Mouse (Mus musculus): ENCODE measurements at regions not wholly inside any gene's neighbourhood (a gene's known extent, or its start where the extent isn't known, plus 50 kb on each side); places are given as distances from the start of the nearest gene placed in this dataset.

- DNase-seq: no peak
These were observed 102.5 kb downstream of the Foxb1 start for GRCm38 (mm10) chr9:69658276-69658675.

GRCm38 (mm10) chr9:69656053-69656452, 104.7 kb downstream of the Foxb1 start:
- no peak for DNase-seq

GRCm38 (mm10) chr9:69652106-69652505, 108.6 kb downstream of the Foxb1 start:
- DNase-seq: no peak

GRCm38 (mm10) chr9:69651608-69652007, 109.1 kb downstream of the Foxb1 start:
- no peak for DNase-seq

GRCm38 (mm10) chr9:69642591-69642990, 118.1 kb downstream of the Foxb1 start:
- DNase-seq: no peak

- peak; percentile 33 for DNase-seq
These were observed 137.4 kb downstream of the Foxb1 start for GRCm38 (mm10) chr9:69623312-69623711.

GRCm38 (mm10) chr9:69621006-69621405, 139.7 kb downstream of the Foxb1 start:
- no peak for DNase-seq

GRCm38 (mm10) chr9:69617328-69617727, 143.4 kb downstream of the Foxb1 start:
- no peak for DNase-seq

GRCm38 (mm10) chr9:69597472-69597871, 144.1 kb downstream of the Anxa2 start:
- no peak for DNase-seq

- DNase-seq: no peak
These were observed 139.1 kb downstream of the Anxa2 start for GRCm38 (mm10) chr9:69592329-69593062.

GRCm38 (mm10) chr9:69588846-69589245, 135.4 kb downstream of the Anxa2 start:
- no peak for DNase-seq

- no peak for DNase-seq
These were observed 133.7 kb downstream of the Anxa2 start for GRCm38 (mm10) chr9:69587096-69587495.

GRCm38 (mm10) chr9:69581236-69581635, 127.8 kb downstream of the Anxa2 start:
- DNase-seq: no peak

GRCm38 (mm10) chr9:69577661-69578405, 124.4 kb downstream of the Anxa2 start:
- DNase-seq: no peak

GRCm38 (mm10) chr9:69575386-69575785, 122.0 kb downstream of the Anxa2 start:
- no peak for DNase-seq

- DNase-seq: peak; percentile 23
These were observed 115.3 kb downstream of the Anxa2 start for GRCm38 (mm10) chr9:69568631-69569230.

- DNase-seq: no peak
These were observed 114.8 kb downstream of the Anxa2 start for GRCm38 (mm10) chr9:69568222-69568621.

- no peak for DNase-seq
These were observed 113.6 kb downstream of the Anxa2 start for GRCm38 (mm10) chr9:69566996-69567395.

- no peak for DNase-seq
These were observed 89.8 kb downstream of the Anxa2 start for GRCm38 (mm10) chr9:69543241-69543640.

Data from right cerebral cortex, adult 18-20 months (tissue).